Mouse (Mus musculus) limb, embryonic 14.5 days (tissue): Measurements from ENCODE around the gene Atp7b. TPM values are rescaled to one million over a fixed set of nuclear protein-coding genes. Genes with fewer than 3 reads are reported as not detected.

Experiments
- ATAC-seq: fragments of 200-750 bp; cut with Nextera tagmentation; 2 replicates; pipeline ENCODE4 v1.8.0; 2017; ENCODE audit warnings: low read depth, moderate number of reproducible peaks, moderate TSS enrichment; ENCODE audit not compliant: low FRiP score
- DNase-seq: peaks from one replicate; pipeline ENCODE4 v3.0.0-alpha.2; 2015; ENCODE audit warnings: low spot score
- H3K27ac ChIP-seq: fragments of 300-500 bp; sonication (generic); replicated peaks from 2 replicates; pipeline ENCODE4 v1.5.1; 2014; ENCODE audit warnings: low read depth, mild to moderate bottlenecking, low read length, moderate library complexity, mixed read lengths
- H3K27me3 ChIP-seq: fragments of 300-500 bp; sonication (generic); 2 replicates; pipeline ENCODE4 v1.6.1; 2014; ENCODE audit warnings: low read length, mixed read lengths; ENCODE audit not compliant: control insufficient read depth, insufficient read depth
- H3K36me3 ChIP-seq: fragments of 300-500 bp; sonication (generic); 2 replicates; pipeline ENCODE4 v1.6.1; 2014; ENCODE audit warnings: mild to moderate bottlenecking, low read length, moderate library complexity, mixed read lengths; ENCODE audit not compliant: control insufficient read depth, insufficient read depth
- H3K4me1 ChIP-seq: fragments of 300-500 bp; sonication (generic); 2 replicates; pipeline ENCODE4 v1.6.1; 2014; ENCODE audit warnings: antibody characterized with exemption, low read length, mixed read lengths; ENCODE audit not compliant: control insufficient read depth, insufficient read depth
- H3K4me2 ChIP-seq: fragments of 300-500 bp; sonication (generic); replicated peaks from 2 replicates; pipeline ENCODE4 v1.6.1; 2014; ENCODE audit warnings: low read depth, mild to moderate bottlenecking, low read length, moderate library complexity; ENCODE audit not compliant: severe bottlenecking
- H3K4me3 ChIP-seq: fragments of 300-500 bp; sonication (generic); replicated peaks from 2 replicates; pipeline ENCODE4 v1.5.1; 2014; ENCODE audit warnings: low read length
- H3K9ac ChIP-seq: fragments of 300-500 bp; sonication (generic); 2 replicates; pipeline ENCODE4 v1.6.1; 2014; ENCODE audit warnings: mild to moderate bottlenecking, low read depth, low read length, moderate library complexity; ENCODE audit not compliant: severe bottlenecking
- H3K9me3 ChIP-seq: fragments of 300-500 bp; sonication (generic); 2 replicates; pipeline ENCODE4 v1.6.1; 2016; ENCODE audit warnings: low read length; ENCODE audit not compliant: control insufficient read depth
- POLR2A ChIP-seq: fragments of 200-500 bp; IDR thresholded peaks from 2 replicates; pipeline ENCODE4 v1.8.0; 2012; ENCODE audit warnings: inconsistent platforms, mild to moderate bottlenecking, moderate library complexity, borderline replicate concordance; ENCODE audit not compliant: insufficient read depth, insufficient read length; ENCODE audit errors: extremely low read depth
- WGBS: fragments of 180-500 bp; shearing (Covaris S2); extraction: QIAGEN DNeasy Blood & Tissue Kit; methylation state at CpG from one replicate; pipeline ENCODE4 v1.1.7; 2014; 5-methylcytosine and 5-hydroxymethylcytosine counted together
- polyA plus RNA-seq, 2 experiments: library from polyadenylated mRNA; depleted of rRNA in 1 of 2; stranded (reverse) in 1 of 2; unstranded in 1 of 2; fragments of >200 nt; fragmentation: Nextera tagmentation in 1 of 2; extraction: Ambion mirVana in 1 of 2; gene quantifications; 2 replicates each; pipeline versions ENCODE4 v1.2.1 to v1.2.3; 2012 to 2014

Gene Atp7b
- polyA plus RNA-seq, 2 experiments, result 0.29 to 0.63 TPM

GRCm38 (mm10) chr8:22040153-22040509 lies 20.0 kb downstream of the Atp7b start:
- no peak overlapping the region for H3K9ac ChIP-seq
- DNase-seq (no peak), ATAC-seq (no peak)
- H3K4me2 ChIP-seq, result no peak overlapping the region
- H3K27ac ChIP-seq, result no peak overlapping the region
- no peaks in the 10 kb centered on the region for H3K9me3 ChIP-seq
- H3K4me1 ChIP-seq, result no peaks in the 10 kb centered on the region
- H3K4me3 ChIP-seq, result no peak overlapping the region
- no peaks in the 10 kb centered on the region for H3K27me3 ChIP-seq
- no peaks in the 10 kb centered on the region for H3K36me3 ChIP-seq
- no peak for TF ChIP-seq POLR2A
- WGBS, result 48% methylated on average over 6 of the region's 6 CpGs

- H3K9me3 ChIP-seq, result no peaks in the 10 kb centered on the region
- H3K9ac ChIP-seq, result no peak overlapping the region
- WGBS, result 17% methylated on average over 15 of the region's 15 CpGs
- no peaks in the 10 kb centered on the region for H3K36me3 ChIP-seq
- H3K27ac ChIP-seq, result no peak overlapping the region
- no peak for TF ChIP-seq POLR2A
- no peaks in the 10 kb centered on the region for H3K4me1 ChIP-seq
- no peaks in the 10 kb centered on the region for H3K27me3 ChIP-seq
- ATAC-seq (no peak), DNase-seq (no peak)
- no peak overlapping the region for H3K4me3 ChIP-seq
- no peak overlapping the region for H3K4me2 ChIP-seq
Measured at GRCm38 (mm10) chr8:22039468-22040152, 20.5 kb downstream of the Atp7b start.

DNA sequence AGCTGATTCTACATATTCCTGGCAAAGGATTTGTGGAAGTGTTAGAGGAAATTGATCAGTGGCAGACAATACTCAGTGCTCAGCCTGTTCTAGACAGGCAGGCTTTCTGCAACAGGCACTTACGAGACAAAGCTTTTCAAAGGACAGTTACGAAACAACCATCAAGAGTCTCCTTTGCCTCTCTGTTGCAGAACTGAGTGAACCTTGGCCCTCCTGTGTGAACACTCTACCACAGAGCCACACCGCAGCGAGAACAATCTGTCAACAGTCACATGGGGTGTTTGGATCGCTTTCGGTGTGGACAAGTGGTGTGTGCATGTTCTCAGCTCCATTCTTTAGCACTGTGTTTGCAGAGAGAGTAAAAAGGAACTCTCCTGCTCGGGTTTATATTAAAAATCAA lies 23.1 kb downstream of the Atp7b start:
- no peak for DNase-seq
- Histone ChIP-seq H3K4me3 (no peak overlapping the region), H3K4me1 (no peaks in the 10 kb centered on the region), H3K9me3 (no peaks in the 10 kb centered on the region), H3K27ac (no peak overlapping the region), H3K36me3 (no peaks in the 10 kb centered on the region), H3K9ac (no peak overlapping the region), H3K27me3 (no peaks in the 10 kb centered on the region), H3K4me2 (no peak overlapping the region)
- TF ChIP-seq POLR2A, result no peak
- 81% methylated on average over 7 of the region's 7 CpGs for WGBS
- ATAC-seq, result no peak

- no peak overlapping the region for H3K4me2 ChIP-seq
- no peaks in the 10 kb centered on the region for H3K9me3 ChIP-seq
- no peaks in the 10 kb centered on the region for H3K27me3 ChIP-seq
- no peak overlapping the region for H3K4me3 ChIP-seq
- no peak overlapping the region for H3K27ac ChIP-seq
- WGBS, result 90% methylated on average over 9 of the region's 9 CpGs
- ATAC-seq, result no peak
- no peak for DNase-seq
- no peak overlapping the region for H3K9ac ChIP-seq
- H3K36me3 ChIP-seq, result no peaks in the 10 kb centered on the region
- H3K4me1 ChIP-seq, result no peaks in the 10 kb centered on the region
- TF ChIP-seq POLR2A, result no peak
Measured at GRCm38 (mm10) chr8:22036137-22036536, 24.0 kb downstream of the Atp7b start.

DNA sequence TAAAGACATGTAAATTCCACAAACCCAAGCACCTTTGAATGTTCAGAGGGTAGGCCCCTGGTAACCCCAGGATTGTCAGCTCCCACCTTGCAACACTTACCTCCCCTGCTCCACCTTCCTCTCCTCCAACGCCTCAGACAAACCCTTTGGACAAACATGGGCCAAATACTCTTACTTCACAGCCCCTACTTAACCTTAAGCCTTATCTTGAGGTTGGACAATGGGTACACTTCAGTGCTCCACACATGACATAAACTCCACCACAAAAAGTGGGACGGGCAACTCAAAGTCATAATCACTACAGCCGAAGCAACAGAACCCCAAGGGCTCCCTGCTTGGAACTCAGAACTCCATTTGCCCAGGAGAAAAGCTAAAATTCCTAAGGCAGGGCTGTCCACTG lies 29.1 kb downstream of the Atp7b start:
- Histone ChIP-seq H3K27ac (no peak overlapping the region), H3K27me3 (no peaks in the 10 kb centered on the region), H3K9ac (no peak overlapping the region), H3K4me1 (no peaks in the 10 kb centered on the region), H3K9me3 (no peaks in the 10 kb centered on the region), H3K36me3 (no peaks in the 10 kb centered on the region), H3K4me3 (no peak overlapping the region), H3K4me2 (no peak overlapping the region)
- 88% methylated on average over 3 of the region's 3 CpGs for WGBS
- no peak for TF ChIP-seq POLR2A
- ATAC-seq (no peak), DNase-seq (no peak)
